Mouse (Mus musculus): ENCODE measurements around the gene Kdm4b. TPM values are rescaled to one million over a fixed set of nuclear protein-coding genes. Genes with fewer than 3 reads are reported as not detected.
A peak's percentile ranks its signal among the peaks of the same experiment; 100 is the strongest.

Gene Kdm4b
- polyA plus RNA-seq, 1 experiment from 2014 or later, result 13.5 TPM

GRCm38 (mm10) chr17:56439731-56440460, 114.0 kb downstream of the Kdm4b start:
- Histone ChIP-seq H3K9ac (ENCODE audit: low read length) (no peak overlapping the region), H3K4me3 (ENCODE audit: low read depth, low read length) (no peak overlapping the region), H3K9me3 (ENCODE audit: control insufficient read depth, low read length) (no peaks in the 10 kb centered on the region), H3K27me3 (ENCODE audit: control insufficient read depth, insufficient read depth, low read length) (no peaks in the 10 kb centered on the region), H3K27ac (replicated peaks) (no peak overlapping the region), H3K4me1 (replicated peaks; ENCODE audit: control insufficient read depth, insufficient read depth) (no peaks in the 10 kb centered on the region), H3K4me2 (replicated peaks; ENCODE audit: low read depth) (no peak overlapping the region), H3K36me3 (ENCODE audit: control insufficient read depth, insufficient read depth, low read length) (peaks cover 13% of the 10 kb centered on the region)
- ATAC-seq (ENCODE audit: low FRiP score, low TSS enrichment), result no peak
- TF ChIP-seq CTCF (IDR thresholded peaks at IDR 0.05; ENCODE audit: low read depth) (no peak), EP300 (optimal IDR thresholded peaks at IDR 0.05) (no peak)
- no peak for DNase-seq (ENCODE audit: low spot score)
- WGBS, result 76% methylated on average over 15 of the region's 15 CpGs

DNA sequence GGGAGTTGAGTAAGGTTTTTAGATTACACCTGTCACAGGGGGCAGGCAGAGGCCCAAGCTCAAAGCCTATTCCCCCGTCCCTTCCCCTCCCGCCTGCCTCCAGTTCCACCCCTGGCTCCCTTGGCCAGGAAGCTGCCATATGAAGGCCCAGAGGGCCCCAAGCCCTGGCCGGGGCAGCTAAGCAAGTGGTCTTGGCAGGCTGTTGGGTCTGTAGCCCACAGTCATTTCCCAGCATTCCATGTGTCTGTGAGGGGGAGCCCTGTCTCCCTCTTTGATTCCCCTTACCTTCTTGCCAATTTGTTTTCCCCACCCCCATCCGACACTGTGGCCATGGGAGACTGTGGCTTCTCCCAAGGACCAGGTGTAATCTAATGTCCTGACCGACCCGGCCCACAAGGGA, 116.5 kb downstream of the Kdm4b start:
- Histone ChIP-seq H3K36me3 (ENCODE audit: control insufficient read depth, insufficient read depth, low read length) (peaks cover 7% of the 10 kb centered on the region), H3K4me2 (replicated peaks; ENCODE audit: low read depth) (no peak overlapping the region), H3K27me3 (ENCODE audit: control insufficient read depth, insufficient read depth, low read length) (no peaks in the 10 kb centered on the region), H3K4me3 (ENCODE audit: low read depth, low read length) (no peak overlapping the region), H3K9me3 (ENCODE audit: control insufficient read depth, low read length) (no peaks in the 10 kb centered on the region), H3K27ac (replicated peaks) (no peak overlapping the region), H3K9ac (ENCODE audit: low read length) (no peak overlapping the region), H3K4me1 (replicated peaks; ENCODE audit: control insufficient read depth, insufficient read depth) (no peaks in the 10 kb centered on the region)
- no peak for ATAC-seq (ENCODE audit: low FRiP score, low TSS enrichment)
- DNase-seq (ENCODE audit: low spot score), result no peak
- WGBS, result 88% methylated on average over 6 of the region's 6 CpGs
- TF ChIP-seq EP300 (optimal IDR thresholded peaks at IDR 0.05) (no peak), CTCF (IDR thresholded peaks at IDR 0.05; ENCODE audit: low read depth) (no peak)

DNA sequence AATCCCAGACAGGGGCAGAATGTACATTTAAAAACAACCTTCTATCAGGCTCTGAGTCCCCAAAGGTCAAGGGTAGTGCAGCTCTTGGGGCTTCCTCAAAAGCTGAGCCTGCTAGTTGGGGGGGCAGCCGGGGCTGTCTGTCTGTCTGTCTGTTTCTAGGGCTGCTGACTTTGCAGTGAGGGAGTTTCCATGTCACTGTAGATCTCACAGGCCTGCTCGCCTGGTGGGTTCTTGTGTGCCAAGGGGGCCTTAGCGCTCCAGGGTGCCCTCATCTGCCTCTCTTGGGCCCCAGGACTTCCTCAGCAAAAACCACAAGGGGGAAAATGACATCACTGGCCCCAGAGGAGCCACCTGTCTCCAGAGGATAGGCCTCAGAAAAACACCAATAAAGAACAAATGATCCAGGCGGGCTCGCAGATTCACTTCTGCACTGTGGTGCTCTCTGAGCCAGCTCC, 117.5 kb downstream of the Kdm4b start:
- Histone ChIP-seq H3K4me2 (replicated peaks; ENCODE audit: low read depth) (no peak overlapping the region), H3K27me3 (ENCODE audit: control insufficient read depth, insufficient read depth, low read length) (no peaks in the 10 kb centered on the region), H3K27ac (replicated peaks) (no peak overlapping the region), H3K4me1 (replicated peaks; ENCODE audit: control insufficient read depth, insufficient read depth) (no peaks in the 10 kb centered on the region), H3K36me3 (ENCODE audit: control insufficient read depth, insufficient read depth, low read length) (peaks cover 7% of the 10 kb centered on the region), H3K9me3 (ENCODE audit: control insufficient read depth, low read length) (no peaks in the 10 kb centered on the region), H3K4me3 (ENCODE audit: low read depth, low read length) (no peak overlapping the region), H3K9ac (ENCODE audit: low read length) (peak overlapping the region; percentile 1; the same call in 1 of the 2 replicates)
- TF ChIP-seq CTCF (IDR thresholded peaks at IDR 0.05; ENCODE audit: low read depth) (no peak), EP300 (optimal IDR thresholded peaks at IDR 0.05) (no peak)
- DNase-seq (ENCODE audit: low spot score), result no peak
- whole genome bisulfite sequencing, result 77% methylated on average over 5 of the region's 5 CpGs
- ATAC-seq (ENCODE audit: low FRiP score, low TSS enrichment), result no peak

DNA sequence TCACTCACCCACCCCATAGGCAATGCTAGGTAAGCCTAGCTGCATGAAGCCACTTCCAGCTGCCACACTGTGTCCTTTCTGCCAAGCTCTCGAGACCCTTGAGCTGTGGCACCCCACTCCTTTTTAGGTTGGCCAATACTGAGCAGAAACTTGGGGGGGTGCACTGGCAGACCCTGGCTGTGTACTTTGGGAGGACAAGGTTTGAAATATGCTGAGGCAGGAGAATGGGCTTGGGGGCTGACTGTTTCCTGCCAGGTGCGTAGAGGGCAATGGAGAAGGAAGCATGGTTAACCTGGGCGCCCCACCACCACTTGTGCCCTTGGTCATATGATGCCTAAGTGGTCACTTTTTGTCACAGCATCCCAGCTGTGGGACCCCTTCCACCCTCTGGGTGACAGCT, 118.9 kb downstream of the Kdm4b start:
- H3K36me3 ChIP-seq (ENCODE audit: control insufficient read depth, insufficient read depth, low read length), result peaks cover 11% of the 10 kb centered on the region

DNA sequence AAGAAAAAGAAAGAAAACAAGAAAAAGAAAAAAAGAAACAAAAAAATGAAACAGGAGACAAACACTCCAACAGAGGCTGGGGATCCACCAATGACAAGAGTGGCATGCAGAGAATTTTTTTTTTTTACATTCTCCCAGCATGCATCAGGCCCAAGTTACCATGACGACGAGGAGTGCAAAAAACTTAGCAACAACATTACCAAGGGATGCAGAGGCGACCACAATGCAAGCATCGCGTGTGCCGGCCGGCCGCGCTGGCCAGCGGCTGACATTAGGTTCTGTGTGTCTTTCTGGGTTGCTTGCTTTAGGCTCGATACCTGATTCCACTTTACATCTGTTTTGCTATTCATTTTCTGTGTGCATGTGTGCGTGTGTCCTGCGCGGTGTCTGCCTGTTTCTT, 119.5 kb downstream of the Kdm4b start:
- WGBS, result 77% methylated on average over 14 of the region's 14 CpGs
- TF ChIP-seq EP300 (optimal IDR thresholded peaks at IDR 0.05) (no peak), CTCF (IDR thresholded peaks at IDR 0.05; ENCODE audit: low read depth) (no peak)
- DNase-seq (ENCODE audit: low spot score), result no peak

More for the DNA sequence above, 118.9 kb downstream of the Kdm4b start:
- no peak overlapping the region for H3K27ac ChIP-seq (replicated peaks)
- H3K4me3 ChIP-seq (ENCODE audit: low read depth, low read length), result no peak overlapping the region
- DNase-seq (ENCODE audit: low spot score) (no peak), ATAC-seq (ENCODE audit: low FRiP score, low TSS enrichment) (no peak)
- H3K27me3 ChIP-seq (ENCODE audit: control insufficient read depth, insufficient read depth, low read length), result no peaks in the 10 kb centered on the region
- TF ChIP-seq EP300 (optimal IDR thresholded peaks at IDR 0.05), result no peak
- no peak for TF ChIP-seq CTCF (IDR thresholded peaks at IDR 0.05; ENCODE audit: low read depth)
- H3K9me3 ChIP-seq (ENCODE audit: control insufficient read depth, low read length), result no peaks in the 10 kb centered on the region
- 89% methylated on average over 3 of the region's 3 CpGs for WGBS
- H3K4me2 ChIP-seq (replicated peaks; ENCODE audit: low read depth), result no peak overlapping the region
- no peaks in the 10 kb centered on the region for H3K4me1 ChIP-seq (replicated peaks; ENCODE audit: control insufficient read depth, insufficient read depth)
- H3K9ac ChIP-seq (ENCODE audit: low read length), result no peak overlapping the region

GRCm38 (mm10) chr17:56447716-56448115, 121.9 kb downstream of the Kdm4b start:
- 58% methylated on average over 2 of the region's 2 CpGs for WGBS
- Histone ChIP-seq H3K9ac (ENCODE audit: low read length) (no peak overlapping the region), H3K27me3 (ENCODE audit: control insufficient read depth, insufficient read depth, low read length) (no peaks in the 10 kb centered on the region), H3K4me1 (replicated peaks; ENCODE audit: control insufficient read depth, insufficient read depth) (no peaks in the 10 kb centered on the region), H3K27ac (replicated peaks) (no peak overlapping the region), H3K4me2 (replicated peaks; ENCODE audit: low read depth) (no peak overlapping the region), H3K4me3 (ENCODE audit: low read depth, low read length) (no peak overlapping the region), H3K36me3 (ENCODE audit: control insufficient read depth, insufficient read depth, low read length) (peaks cover 25% of the 10 kb centered on the region), H3K9me3 (ENCODE audit: control insufficient read depth, low read length) (no peaks in the 10 kb centered on the region)
- no peak for DNase-seq (ENCODE audit: low spot score)
- ATAC-seq (ENCODE audit: low FRiP score, low TSS enrichment), result no peak
- TF ChIP-seq CTCF (IDR thresholded peaks at IDR 0.05; ENCODE audit: low read depth) (no peak), EP300 (optimal IDR thresholded peaks at IDR 0.05) (no peak)

More for the DNA sequence above, 119.5 kb downstream of the Kdm4b start:
- no peaks in the 10 kb centered on the region for H3K9me3 ChIP-seq (ENCODE audit: control insufficient read depth, low read length)
- H3K27me3 ChIP-seq (ENCODE audit: control insufficient read depth, insufficient read depth, low read length), result no peaks in the 10 kb centered on the region
- H3K4me2 ChIP-seq (replicated peaks; ENCODE audit: low read depth), result no peak overlapping the region
- no peak overlapping the region for H3K27ac ChIP-seq (replicated peaks)
- no peak for ATAC-seq (ENCODE audit: low FRiP score, low TSS enrichment)
- peaks cover 15% of the 10 kb centered on the region for H3K36me3 ChIP-seq (ENCODE audit: control insufficient read depth, insufficient read depth, low read length)
- H3K9ac ChIP-seq (ENCODE audit: low read length), result no peak overlapping the region
- H3K4me1 ChIP-seq (replicated peaks; ENCODE audit: control insufficient read depth, insufficient read depth), result no peaks in the 10 kb centered on the region
- H3K4me3 ChIP-seq (ENCODE audit: low read depth, low read length), result no peak overlapping the region

Small RNA genes within 50 kb of the gene (microRNA-seq; reads per million reads assigned to microRNA genes)
- gene Mir6977, result not detected

Other genes with a start within 250 kb of the Kdm4b start
- gene Hdgfl2, start 246.4 kb upstream of the Kdm4b start, polyA plus RNA-seq (2015; fragmentation: Nextera tagmentation; extraction: Ambion mirVana), result 37.8 and 38.4 TPM in 2 replicates
- 0.95 and 1.4 TPM in 2 replicates for gene Plin4, start 216.3 kb upstream of the Kdm4b start, polyA plus RNA-seq (2015; fragmentation: Nextera tagmentation; extraction: Ambion mirVana)
- gene Plin5, start 208.5 kb upstream of the Kdm4b start, polyA plus RNA-seq (2015; fragmentation: Nextera tagmentation; extraction: Ambion mirVana), result 0.48 and 0.65 TPM in 2 replicates
- 1.2 and 1.9 TPM in 2 replicates for gene Lrg1, start 204.1 kb upstream of the Kdm4b start, polyA plus RNA-seq (2015; fragmentation: Nextera tagmentation; extraction: Ambion mirVana)
- gene Sema6b, start 185.7 kb upstream of the Kdm4b start, polyA plus RNA-seq (2015; fragmentation: Nextera tagmentation; extraction: Ambion mirVana), result 0.31 and 0.39 TPM in 2 replicates
- 4.4 and 5.2 TPM in 2 replicates for gene Tnfaip8l1, start 163.6 kb upstream of the Kdm4b start, polyA plus RNA-seq (2015; fragmentation: Nextera tagmentation; extraction: Ambion mirVana)
- gene Mydgf, start 142.1 kb upstream of the Kdm4b start, polyA plus RNA-seq (2015; fragmentation: Nextera tagmentation; extraction: Ambion mirVana), result 77.0 and 83.0 TPM in 2 replicates
- gene Dpp9, start 107.2 kb upstream of the Kdm4b start, polyA plus RNA-seq (2015; fragmentation: Nextera tagmentation; extraction: Ambion mirVana), result 13.8 and 14.0 TPM in 2 replicates
- 9.6 and 10.0 TPM in 2 replicates for gene Fem1a, start 69.3 kb upstream of the Kdm4b start, polyA plus RNA-seq (2015; fragmentation: Nextera tagmentation; extraction: Ambion mirVana)
- gene Ticam1, start 49.3 kb upstream of the Kdm4b start, polyA plus RNA-seq (2015; fragmentation: Nextera tagmentation; extraction: Ambion mirVana), result 4.6 and 6.4 TPM in 2 replicates
- 65.3 and 67.3 TPM in 2 replicates for gene Plin3, start 33.2 kb upstream of the Kdm4b start, polyA plus RNA-seq (2015; fragmentation: Nextera tagmentation; extraction: Ambion mirVana)
- not detected in 2 replicates for gene Arrdc5, start 25.8 kb upstream of the Kdm4b start, polyA plus RNA-seq (2015; fragmentation: Nextera tagmentation; extraction: Ambion mirVana)
- gene Uhrf1, start 22.7 kb upstream of the Kdm4b start, polyA plus RNA-seq (2015; fragmentation: Nextera tagmentation; extraction: Ambion mirVana), result 18.4 and 19.5 TPM in 2 replicates
- 22.2 and 22.8 TPM in 2 replicates for gene Ptprs, start 150.4 kb downstream of the Kdm4b start, polyA plus RNA-seq (2015; fragmentation: Nextera tagmentation; extraction: Ambion mirVana)
- gene Znrf4, start 186.4 kb downstream of the Kdm4b start, polyA plus RNA-seq (2015; fragmentation: Nextera tagmentation; extraction: Ambion mirVana), result not detected in 2 replicates
- 15.9 and 19.2 TPM in 2 replicates for gene Gm20219, start 228.3 kb downstream of the Kdm4b start, polyA plus RNA-seq (2015; fragmentation: Nextera tagmentation; extraction: Ambion mirVana)